Mouse (Mus musculus): ENCODE measurements around the gene Grifin.

The Grifin gene

GRCm38 (mm10) chr5:140589082-140589774, 24.4 kb upstream of the Grifin start:
- DNase-seq (ENCODE audit: low spot score) = no peak

GRCm38 (mm10) chr5:140583732-140584368, 19.0 kb upstream of the Grifin start:
- no peak for DNase-seq (ENCODE audit: low spot score)

- DNase-seq (ENCODE audit: low spot score) = no peak
Measured at GRCm38 (mm10) chr5:140582995-140583731, 18.3 kb upstream of the Grifin start.

- DNase-seq (ENCODE audit: low spot score) = peak; percentile 79
Measured at GRCm38 (mm10) chr5:140581569-140581968, 16.7 kb upstream of the Grifin start.

- DNase-seq (ENCODE audit: low spot score) = no peak
Measured at GRCm38 (mm10) chr5:140579771-140580170, 14.9 kb upstream of the Grifin start.

- no peak for DNase-seq (ENCODE audit: low spot score)
Measured at GRCm38 (mm10) chr5:140579221-140579620, 14.3 kb upstream of the Grifin start.

DNA sequence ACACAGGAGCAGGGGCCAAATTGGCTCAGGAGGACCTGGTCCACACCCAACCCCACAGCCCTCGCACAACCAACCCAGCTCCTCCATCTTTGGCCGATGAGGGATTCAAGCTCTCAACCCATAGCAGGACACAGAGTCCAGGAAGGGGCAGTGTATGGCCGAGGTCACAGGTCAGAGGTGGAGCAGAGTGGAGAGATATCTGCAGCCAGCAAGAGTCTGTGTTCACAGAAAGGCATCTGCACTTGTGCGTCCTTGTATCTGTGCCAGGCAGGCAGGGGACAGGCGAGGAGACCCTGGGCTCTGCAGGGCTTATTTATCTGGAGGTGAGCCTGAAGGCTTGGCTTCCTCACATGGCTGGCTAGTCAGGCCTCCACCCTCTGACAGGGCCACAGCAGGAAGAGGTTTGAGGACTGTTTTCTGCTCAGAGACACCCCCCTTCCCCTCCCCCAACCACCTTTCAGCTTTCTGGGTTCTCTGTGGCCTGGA, 10.6 kb upstream of the Grifin start:
- no peak for DNase-seq (ENCODE audit: low spot score)

GRCm38 (mm10) chr5:140572611-140573010, 7.7 kb upstream of the Grifin start:
- DNase-seq (ENCODE audit: low spot score) = no peak

DNA sequence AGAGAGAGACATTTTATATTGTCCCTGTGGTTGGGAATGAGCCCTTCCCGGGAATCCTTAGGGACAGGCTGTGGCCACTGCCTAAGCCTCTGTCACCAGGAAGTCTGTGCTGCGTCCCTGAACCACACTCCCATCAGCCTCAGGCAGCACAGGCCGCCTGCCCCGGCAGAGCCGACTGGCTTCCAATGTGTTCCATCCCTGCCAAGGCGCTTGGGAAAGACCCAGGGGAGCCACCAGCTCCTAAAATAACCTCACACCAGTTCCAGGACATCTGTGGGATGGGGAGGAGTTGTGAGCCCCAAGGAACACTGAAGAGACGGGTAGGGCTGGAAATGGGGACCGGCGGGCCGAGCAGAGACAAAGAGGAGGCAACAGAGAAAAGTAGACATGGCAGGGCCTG, 6.8 kb upstream of the Grifin start:
- DNase-seq (ENCODE audit: low spot score) = peak; percentile 69

DNA sequence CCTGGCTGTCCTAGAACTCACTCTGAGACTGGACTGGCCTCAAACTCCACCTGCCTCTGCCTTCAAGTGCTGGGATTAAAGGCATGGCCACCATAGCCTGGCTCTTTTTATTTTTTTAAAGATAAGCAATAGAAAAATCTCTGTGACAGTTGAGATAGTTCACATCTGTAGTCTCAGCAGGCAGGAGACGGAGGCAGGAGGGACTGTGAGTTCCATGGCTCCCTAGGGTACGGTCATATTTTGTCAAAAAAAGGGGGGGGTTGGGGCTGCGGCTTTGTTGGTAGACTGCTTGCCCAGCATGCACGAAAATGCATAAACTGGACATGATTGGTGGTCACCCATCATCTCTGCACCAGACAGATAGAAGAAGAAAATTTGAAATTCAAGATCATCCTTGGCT, 6.3 kb upstream of the Grifin start:
- no peak for DNase-seq (ENCODE audit: low spot score)

- no peak for DNase-seq (ENCODE audit: low spot score)
Measured at GRCm38 (mm10) chr5:140570223-140570870, 5.5 kb upstream of the Grifin start.

DNA sequence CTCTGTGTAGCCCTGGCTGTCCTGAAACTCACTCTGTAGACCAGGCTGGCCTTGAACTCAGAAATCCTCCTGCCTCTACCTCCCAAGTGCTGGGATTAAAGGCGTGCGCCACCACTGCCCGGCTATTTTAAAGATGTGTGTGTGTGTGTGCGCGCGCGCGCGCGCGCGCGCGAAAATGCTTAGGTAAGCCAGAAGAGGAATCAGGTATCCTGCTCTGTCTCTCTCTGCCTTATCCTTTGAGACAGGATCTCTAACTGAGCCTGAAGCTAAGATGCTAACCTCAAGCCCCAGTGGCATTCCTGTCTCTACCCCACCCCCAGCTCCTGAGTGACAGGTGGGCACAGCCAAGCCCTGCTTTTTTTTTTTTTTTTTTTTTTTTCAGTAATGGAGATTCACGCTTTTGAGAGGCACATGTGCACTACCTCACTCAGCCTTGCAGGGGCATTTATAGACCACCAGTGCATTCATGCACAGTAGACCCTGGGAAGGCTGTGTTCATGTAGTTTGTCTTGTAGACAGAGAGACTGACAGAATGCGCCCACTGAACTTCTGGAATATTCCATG, 4.2 kb upstream of the Grifin start:
- DNase-seq (ENCODE audit: low spot score) = no peak

DNA sequence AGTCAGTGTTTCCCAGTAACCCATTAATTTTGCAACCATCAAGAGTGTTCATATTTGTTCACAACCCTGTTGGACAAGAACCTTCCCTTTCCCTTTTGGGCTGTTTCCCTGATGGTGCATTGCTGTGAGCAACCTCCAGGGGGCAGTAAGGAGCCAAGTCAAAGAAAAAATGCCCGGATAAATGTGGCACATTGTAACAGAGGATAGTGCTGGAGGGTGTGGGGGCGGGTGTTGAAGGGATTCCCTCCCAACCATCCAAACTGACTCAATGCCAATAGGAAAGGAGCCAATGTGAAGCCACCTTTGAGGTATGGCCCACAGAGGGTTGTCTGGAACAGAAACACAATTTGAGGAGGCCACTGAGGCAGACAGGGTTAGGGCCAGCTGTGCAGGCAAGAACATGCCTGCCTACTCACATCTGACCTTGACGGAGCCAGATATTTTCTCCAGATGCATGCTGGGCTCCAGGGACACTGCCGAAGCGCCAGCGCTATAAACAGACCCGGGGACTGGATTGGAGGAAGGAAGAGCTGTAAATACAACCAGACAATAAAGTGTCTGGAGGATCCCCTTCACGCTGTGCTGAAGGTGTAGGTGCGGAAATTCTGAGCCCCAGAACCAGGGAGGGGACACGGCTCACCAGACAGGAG, 3.6 kb upstream of the Grifin start:
- DNase-seq (ENCODE audit: low spot score) = peak; percentile 87

- DNase-seq (ENCODE audit: low spot score) = no peak
Measured at GRCm38 (mm10) chr5:140567751-140568150, 2.9 kb upstream of the Grifin start.

GRCm38 (mm10) chr5:140567321-140567720, 2.5 kb upstream of the Grifin start:
- DNase-seq (ENCODE audit: low spot score) = peak; percentile 90

DNA sequence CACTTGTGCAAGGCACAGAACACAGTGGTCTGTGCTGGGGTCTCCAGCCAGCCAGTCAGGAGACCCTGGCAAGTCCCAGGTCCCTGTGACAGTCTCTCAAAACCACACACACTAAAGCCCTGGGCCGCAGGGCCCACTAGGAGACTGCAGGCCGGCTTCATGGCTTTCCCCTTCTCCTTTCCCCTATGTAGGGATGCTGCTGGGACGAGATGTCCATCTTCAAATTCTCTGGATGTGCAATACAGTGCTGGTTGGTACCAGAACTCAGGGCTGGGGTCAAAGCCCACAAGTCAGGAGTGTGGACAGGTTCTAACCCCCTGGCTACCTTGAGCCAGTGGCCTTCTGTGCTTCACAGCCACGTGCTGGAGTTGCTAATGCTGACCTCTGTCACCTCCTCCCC, 1.4 kb upstream of the Grifin start:
- no peak for DNase-seq (ENCODE audit: low spot score)

DNA sequence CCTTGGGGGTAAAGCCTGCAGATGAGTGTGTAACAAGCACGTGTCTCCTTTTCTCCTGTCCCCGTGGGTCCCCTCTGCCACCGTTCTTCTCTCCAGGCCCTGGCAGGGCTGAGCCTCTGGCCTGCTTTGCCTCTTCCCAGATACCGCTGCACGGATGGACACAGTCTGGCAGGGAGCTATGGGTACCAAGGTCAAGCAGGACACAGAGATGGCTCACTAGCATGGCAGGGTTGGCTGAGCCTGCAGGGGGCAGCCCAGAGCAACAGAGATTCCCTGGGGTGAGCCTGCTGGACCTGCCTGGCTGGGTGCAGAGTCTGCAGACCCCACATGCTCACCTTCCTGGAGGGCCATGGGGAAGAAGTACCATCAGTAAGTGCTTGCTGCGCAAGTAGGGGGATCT, 985 bp upstream of the Grifin start:
- peak; percentile 87 for DNase-seq (ENCODE audit: low spot score)

DNA sequence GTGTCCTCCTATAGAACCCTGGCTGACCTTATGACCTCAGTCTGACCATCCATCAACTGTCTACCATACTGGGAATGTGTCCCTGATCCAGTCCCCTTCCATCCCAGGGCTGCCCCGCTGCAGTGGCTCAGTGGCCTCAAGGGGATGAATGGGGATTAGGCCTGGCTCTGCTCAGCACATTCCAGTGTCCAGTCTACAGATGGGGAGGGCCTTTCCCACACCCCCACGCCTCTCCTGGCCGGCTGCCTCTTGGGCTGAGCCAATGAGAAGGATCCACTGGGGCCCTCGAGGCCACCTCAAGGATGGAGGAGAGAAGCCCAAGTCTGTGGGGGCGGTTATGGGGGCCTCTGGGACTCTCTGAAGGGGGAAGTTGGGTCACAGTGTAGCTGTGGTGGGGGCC, 580 bp upstream of the Grifin start:
- DNase-seq (ENCODE audit: low spot score) = peak; percentile 86

DNA sequence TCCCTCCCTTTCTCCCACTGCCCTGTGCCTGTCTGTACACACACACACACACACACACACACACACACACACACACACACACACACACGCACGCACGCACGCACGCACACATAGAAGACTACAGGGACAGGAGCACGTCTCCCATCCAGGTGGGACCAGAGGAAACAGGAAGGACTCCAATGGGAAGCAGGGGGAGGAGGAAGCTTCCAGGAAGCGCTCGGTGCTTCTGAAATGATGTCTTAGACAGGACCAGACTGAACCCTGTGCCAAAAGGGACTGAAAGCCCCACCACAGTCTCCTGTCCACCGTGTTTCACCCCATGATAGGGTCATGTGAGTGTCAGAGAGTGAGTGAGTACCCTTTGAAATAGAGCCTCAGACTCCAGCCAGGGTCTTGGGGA, 2.3 kb downstream of the Grifin start:
- DNase-seq (ENCODE audit: low spot score) = no peak

GRCm38 (mm10) chr5:140556859-140557258, 8.0 kb downstream of the Grifin start:
- DNase-seq (ENCODE audit: low spot score) = no peak

DNA sequence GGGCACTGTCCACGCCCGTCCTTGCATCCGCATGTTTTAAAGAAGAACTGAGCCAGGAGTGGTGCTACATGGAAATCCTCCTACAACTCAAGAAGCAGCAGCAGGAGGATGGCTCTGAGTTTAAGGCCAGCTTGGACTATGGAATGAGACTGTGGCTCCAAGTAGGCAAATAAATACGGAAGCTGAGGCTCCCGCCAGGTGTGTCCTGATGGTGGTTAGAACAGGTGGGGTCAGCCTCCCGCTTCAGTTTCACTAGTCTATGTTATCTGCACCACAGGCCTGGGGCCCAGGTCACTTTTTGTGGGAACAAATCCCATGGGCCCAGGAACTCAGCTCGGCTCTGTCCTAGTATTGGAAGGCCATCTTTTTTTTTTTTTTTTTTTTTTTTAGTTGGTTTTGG, 11.2 kb downstream of the Grifin start:
- no peak for DNase-seq (ENCODE audit: low spot score)
